Mouse (Mus musculus) neural tube, embryonic 11.5 days (tissue): Measurements from ENCODE around the gene Sorbs2. TPM values are rescaled to one million over a fixed set of nuclear protein-coding genes. Genes with fewer than 3 reads are reported as not detected.

Source experiments
- ATAC-seq: fragments of 200-750 bp; cut with Nextera tagmentation; 2 replicates; pipeline ENCODE4 v1.8.0; 2017; ENCODE audit warnings: moderate number of reproducible peaks, mild to moderate bottlenecking, moderate TSS enrichment, moderate library complexity; ENCODE audit not compliant: insufficient read depth, low FRiP score, low TSS enrichment
- DNase-seq: peaks from one replicate; pipeline ENCODE4 v3.0.0-alpha.2; 2015; ENCODE audit warnings: low spot score
- H3K27ac ChIP-seq: fragments of 300-500 bp; sonication (generic); 2 replicates; pipeline ENCODE4 v1.5.1; 2014; ENCODE audit warnings: low read depth, mild to moderate bottlenecking, low read length
- H3K27me3 ChIP-seq: fragments of 300-500 bp; sonication (generic); 2 replicates; pipeline ENCODE4 v1.6.1; 2014; ENCODE audit warnings: mild to moderate bottlenecking, low read length, mixed read lengths; ENCODE audit not compliant: control insufficient read depth, insufficient read depth
- H3K36me3 ChIP-seq: fragments of 300-500 bp; sonication (generic); 2 replicates; pipeline ENCODE4 v1.6.1; 2014; ENCODE audit warnings: mild to moderate bottlenecking, low read length, moderate library complexity, mixed read lengths; ENCODE audit not compliant: control insufficient read depth, insufficient read depth
- H3K4me1 ChIP-seq: fragments of 300-500 bp; sonication (generic); 2 replicates; pipeline ENCODE4 v1.6.1; 2014; ENCODE audit warnings: low read length, mixed read lengths; ENCODE audit not compliant: control insufficient read depth, insufficient read depth
- H3K4me2 ChIP-seq: fragments of 300-500 bp; sonication (generic); 2 replicates; pipeline ENCODE4 v1.6.1; 2014; ENCODE audit warnings: low read depth, mild to moderate bottlenecking, moderate library complexity
- H3K4me3 ChIP-seq: fragments of 300-500 bp; sonication (generic); 2 replicates; pipeline ENCODE4 v1.5.1; 2014; ENCODE audit warnings: low read depth, low read length
- H3K9ac ChIP-seq: fragments of 300-500 bp; sonication (generic); 2 replicates; pipeline ENCODE4 v1.6.1; 2014; ENCODE audit warnings: mild to moderate bottlenecking, low read length
- H3K9me3 ChIP-seq: fragments of 300-500 bp; sonication (generic); 2 replicates; pipeline ENCODE4 v1.6.1; 2016; ENCODE audit warnings: low read length; ENCODE audit not compliant: control insufficient read depth
- WGBS: fragments of 180-500 bp; shearing (Covaris S2); extraction: QIAGEN DNeasy Blood & Tissue Kit; methylation state at CpG from one replicate; pipeline ENCODE4 v1.1.7; 2014; 5-methylcytosine and 5-hydroxymethylcytosine counted together
- polyA plus RNA-seq: library from polyadenylated mRNA; unstranded; fragments of >200 nt; fragmentation: Nextera tagmentation; extraction: Ambion mirVana; gene quantifications from 2 replicates; pipeline ENCODE4 v1.2.1, GENCODE M21; 2014

Gene Sorbs2
- polyA plus RNA-seq, 1 experiment from 2014 or later = 40.9 TPM

DNA sequence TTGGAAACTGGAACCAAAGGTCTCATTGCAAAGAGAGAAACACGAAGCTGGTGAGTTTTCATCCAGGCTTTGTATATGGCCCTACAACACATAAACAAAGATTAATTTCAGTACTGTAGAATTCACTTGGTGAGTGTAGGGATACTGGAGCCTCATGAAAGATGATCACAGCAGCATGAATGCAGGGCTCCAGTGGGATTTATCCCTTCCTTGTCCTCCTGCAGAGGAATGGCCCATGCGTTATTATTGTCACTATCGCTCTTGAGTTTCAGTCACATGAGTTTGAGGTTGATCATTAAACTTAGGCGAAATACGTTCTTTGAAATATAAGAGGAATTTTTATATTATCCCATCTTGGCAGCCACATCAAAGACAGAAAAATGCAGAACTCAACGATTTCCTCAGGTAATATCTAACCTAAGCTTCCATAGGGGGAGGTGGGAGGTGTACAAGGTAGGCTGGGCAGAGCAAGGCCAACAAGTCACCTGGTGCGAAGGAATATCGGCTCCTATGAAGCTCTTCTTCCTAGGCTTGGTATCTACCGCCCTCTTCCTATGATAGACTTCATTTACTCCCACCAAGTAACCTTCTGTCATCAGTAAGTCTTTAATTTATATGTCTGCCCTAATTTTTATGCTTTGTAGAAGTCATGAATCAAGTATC is 76.9 kb downstream of the Sorbs2 start:
- H3K4me2 ChIP-seq = no peak overlapping the region
- no peak overlapping the region for H3K27ac ChIP-seq
- H3K27me3 ChIP-seq = no peaks in the 10 kb centered on the region
- DNase-seq (no peak), ATAC-seq (no peak)
- no peaks in the 10 kb centered on the region for H3K9me3 ChIP-seq
- H3K4me1 ChIP-seq = no peaks in the 10 kb centered on the region
- 91% methylated on average over 9 of the region's 9 CpGs for WGBS
- no peak overlapping the region for H3K9ac ChIP-seq
- H3K36me3 ChIP-seq = no peaks in the 10 kb centered on the region
- H3K4me3 ChIP-seq = no peak overlapping the region

DNA sequence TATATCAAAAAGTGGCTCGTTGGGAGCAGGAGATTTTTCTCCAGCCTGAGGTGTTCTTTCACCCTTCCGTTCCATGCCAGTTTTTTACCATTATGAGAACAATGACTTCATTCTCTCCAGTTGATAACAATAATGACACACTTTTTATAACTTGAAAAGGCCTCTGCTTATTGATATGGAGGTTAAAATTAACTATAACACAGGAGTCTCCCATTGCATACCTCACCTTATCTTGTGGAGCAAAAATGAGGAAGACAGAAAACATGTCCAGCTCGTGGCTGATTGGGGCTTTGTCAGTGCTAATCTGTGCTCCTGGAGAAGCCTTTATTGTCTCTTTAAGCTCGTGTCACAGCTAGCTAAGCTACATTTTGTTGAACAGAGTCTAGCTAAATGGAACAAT is 77.6 kb downstream of the Sorbs2 start:
- no peak overlapping the region for H3K4me3 ChIP-seq
- no peak overlapping the region for H3K27ac ChIP-seq
- ATAC-seq (no peak), DNase-seq (no peak)
- H3K9ac ChIP-seq = no peak overlapping the region
- 74% methylated on average over 4 of the region's 4 CpGs for WGBS
- no peaks in the 10 kb centered on the region for H3K36me3 ChIP-seq
- no peaks in the 10 kb centered on the region for H3K9me3 ChIP-seq
- no peaks in the 10 kb centered on the region for H3K27me3 ChIP-seq
- no peak overlapping the region for H3K4me2 ChIP-seq
- no peaks in the 10 kb centered on the region for H3K4me1 ChIP-seq

DNA sequence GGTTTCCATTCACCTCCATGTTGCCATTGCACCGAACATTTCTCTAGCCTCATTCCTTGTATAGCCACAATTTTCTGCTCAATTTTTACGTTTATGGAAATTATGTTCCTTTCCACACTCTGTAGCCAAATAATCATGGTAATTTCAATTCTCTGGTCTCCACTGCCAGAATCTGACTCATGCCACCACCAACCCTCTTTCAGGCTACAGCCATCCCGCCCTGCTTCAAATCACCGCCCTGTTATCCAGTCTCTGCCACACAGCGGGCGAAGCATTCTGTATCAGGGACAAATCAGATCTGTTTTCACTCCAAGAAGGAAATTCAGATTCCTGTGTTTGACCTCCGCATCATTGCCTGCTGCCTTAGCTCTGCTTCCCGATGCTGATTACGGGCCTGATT is 79.4 kb downstream of the Sorbs2 start:
- Histone ChIP-seq H3K36me3 (no peaks in the 10 kb centered on the region), H3K9me3 (no peaks in the 10 kb centered on the region), H3K9ac (no peak overlapping the region), H3K4me3 (no peak overlapping the region), H3K4me2 (no peak overlapping the region), H3K27me3 (no peaks in the 10 kb centered on the region), H3K4me1 (no peaks in the 10 kb centered on the region), H3K27ac (no peak overlapping the region)
- no peak for DNase-seq
- no peak for ATAC-seq
- 96% methylated on average over 9 of the region's 9 CpGs for WGBS

DNA sequence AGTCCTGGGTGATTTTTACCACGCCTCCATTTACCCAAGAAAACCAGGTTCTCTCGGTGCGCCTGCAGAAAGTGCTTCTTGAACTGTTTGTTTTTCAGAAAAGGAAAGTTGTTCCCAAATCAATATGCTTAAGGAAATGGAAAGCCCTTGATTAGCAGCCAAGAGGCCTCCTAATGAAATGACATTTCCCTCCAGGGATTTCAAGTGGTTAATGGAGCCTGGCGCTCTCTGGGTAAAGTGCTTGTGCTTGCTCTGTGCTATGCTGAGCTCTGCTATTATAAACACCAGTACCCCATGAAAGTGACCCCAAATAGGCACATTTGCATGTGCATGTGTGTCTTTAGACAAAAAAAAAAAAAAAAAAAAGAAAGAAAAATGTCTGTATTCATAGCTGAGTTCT is 84.3 kb downstream of the Sorbs2 start:
- Histone ChIP-seq H3K36me3 (no peaks in the 10 kb centered on the region), H3K27me3 (no peaks in the 10 kb centered on the region), H3K4me2 (no peak overlapping the region), H3K4me3 (no peak overlapping the region), H3K27ac (no peak overlapping the region), H3K9me3 (no peaks in the 10 kb centered on the region), H3K9ac (no peak overlapping the region), H3K4me1 (no peaks in the 10 kb centered on the region)
- DNase-seq (no peak), ATAC-seq (no peak)
- 89% methylated on average over 4 of the region's 4 CpGs for whole genome bisulfite sequencing

DNA sequence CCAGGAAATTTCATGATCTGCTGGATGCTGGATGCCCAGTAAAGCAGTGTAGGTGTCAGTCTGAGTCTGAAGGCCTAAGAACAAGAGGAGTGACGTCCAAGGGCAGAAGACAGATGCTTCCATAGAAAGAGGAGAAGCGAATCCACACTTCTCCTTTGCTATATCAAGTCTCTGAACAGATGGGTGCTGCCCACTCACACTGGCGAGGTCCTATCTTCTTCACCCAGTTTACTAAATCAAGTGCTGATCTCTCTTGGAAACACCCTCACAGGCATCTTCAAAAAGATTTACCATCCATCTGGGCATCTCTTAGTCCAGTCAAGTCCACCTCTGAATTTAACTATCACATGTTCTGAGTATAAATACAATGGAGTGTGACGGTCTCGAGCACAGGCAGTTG is 86.1 kb downstream of the Sorbs2 start:
- Histone ChIP-seq H3K9me3 (no peaks in the 10 kb centered on the region), H3K36me3 (no peaks in the 10 kb centered on the region), H3K27ac (no peak overlapping the region), H3K27me3 (no peaks in the 10 kb centered on the region), H3K9ac (no peak overlapping the region), H3K4me2 (no peak overlapping the region), H3K4me3 (no peak overlapping the region), H3K4me1 (no peaks in the 10 kb centered on the region)
- 83% methylated on average over 5 of the region's 5 CpGs for WGBS
- ATAC-seq (no peak), DNase-seq (no peak)

DNA sequence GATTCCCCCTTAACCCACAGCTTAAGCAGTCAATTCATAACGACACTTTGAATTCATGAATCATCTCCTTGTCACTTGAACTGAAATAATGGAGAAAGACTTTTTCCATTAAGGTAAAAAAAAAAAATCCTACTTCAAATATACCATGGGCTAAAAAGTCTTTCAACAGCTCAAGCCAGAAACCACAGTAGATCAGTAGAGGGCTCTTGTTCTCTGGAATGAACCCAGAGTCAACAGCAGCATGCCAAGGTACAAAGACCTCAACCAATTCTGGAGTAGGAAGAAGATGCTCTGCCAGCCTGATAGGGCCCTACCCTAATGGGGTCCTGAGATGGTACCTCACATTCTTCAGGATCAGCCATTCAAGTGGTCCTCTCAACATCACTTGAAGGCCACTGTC is 88.4 kb downstream of the Sorbs2 start:
- no peak for DNase-seq
- Histone ChIP-seq H3K4me2 (no peak overlapping the region), H3K9ac (no peak overlapping the region), H3K4me1 (no peaks in the 10 kb centered on the region), H3K27me3 (no peaks in the 10 kb centered on the region), H3K36me3 (no peaks in the 10 kb centered on the region), H3K4me3 (no peak overlapping the region), H3K9me3 (no peaks in the 10 kb centered on the region), H3K27ac (no peak overlapping the region)
- no peak for ATAC-seq
- 91% methylated on average over 1 of the region's 1 CpGs for WGBS

DNA sequence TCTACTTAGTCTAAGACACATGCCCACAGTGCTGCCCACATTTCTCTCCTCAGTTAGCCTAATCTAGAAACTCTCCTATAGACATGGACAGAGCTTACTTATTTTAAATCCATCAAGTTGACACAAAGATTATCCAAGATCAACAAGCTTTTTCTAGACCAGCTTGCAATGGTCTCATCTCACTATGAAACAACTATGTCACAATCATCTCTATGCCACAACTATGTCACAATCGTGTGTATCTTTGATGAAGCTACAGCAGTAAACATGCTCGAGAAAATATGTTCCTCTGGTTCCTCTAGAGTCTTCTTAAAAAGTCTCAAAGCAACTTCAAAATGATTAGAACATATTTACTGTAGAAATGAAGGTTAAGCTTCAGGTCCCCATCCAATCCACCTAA is 89.0 kb downstream of the Sorbs2 start:
- no peak for DNase-seq
- ATAC-seq = no peak
- WGBS = 86% methylated on average over 2 of the region's 2 CpGs
- Histone ChIP-seq H3K9ac (no peak overlapping the region), H3K4me2 (no peak overlapping the region), H3K27ac (no peak overlapping the region), H3K4me1 (no peaks in the 10 kb centered on the region), H3K9me3 (no peaks in the 10 kb centered on the region), H3K4me3 (no peak overlapping the region), H3K36me3 (no peaks in the 10 kb centered on the region), H3K27me3 (no peaks in the 10 kb centered on the region)

DNA sequence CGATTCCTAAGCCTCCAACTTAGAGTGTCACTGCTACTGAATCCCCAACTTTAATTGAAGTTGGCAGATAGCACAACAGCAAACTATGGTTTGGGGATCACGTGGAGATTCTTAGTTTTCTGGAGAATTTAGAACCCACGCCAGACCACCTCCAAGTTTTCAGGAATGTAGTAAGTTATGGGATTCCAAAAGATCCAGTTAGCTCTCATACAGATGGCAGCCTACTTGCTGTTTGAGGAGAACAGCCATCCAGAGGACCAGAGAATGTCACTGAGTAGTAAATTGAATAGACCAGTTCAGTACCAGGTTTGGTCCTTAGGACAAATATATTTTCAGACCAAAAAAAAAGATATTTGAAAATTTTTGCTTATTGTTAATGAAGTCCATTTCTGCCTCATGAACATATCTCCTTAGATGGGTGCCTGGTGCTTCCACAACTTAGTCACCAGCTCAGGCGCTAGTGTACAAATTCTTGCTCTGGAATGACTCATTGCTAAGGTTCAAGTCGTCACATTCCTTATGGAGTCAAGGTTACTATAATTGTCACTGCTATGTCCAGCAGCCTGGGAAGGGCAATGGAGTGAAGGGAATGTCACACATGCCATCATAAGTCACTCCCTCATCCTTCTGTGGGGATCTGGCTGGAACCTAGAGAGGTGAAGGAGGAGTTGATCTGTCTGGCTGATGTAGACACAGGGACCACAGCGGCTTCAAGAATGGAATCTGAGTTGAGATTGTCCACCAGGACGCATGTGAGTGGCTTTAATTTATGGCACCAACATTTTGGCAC is 90.2 kb downstream of the Sorbs2 start:
- H3K27ac ChIP-seq = no peak overlapping the region
- no peaks in the 10 kb centered on the region for H3K9me3 ChIP-seq
- H3K36me3 ChIP-seq = no peaks in the 10 kb centered on the region
- H3K27me3 ChIP-seq = no peaks in the 10 kb centered on the region
- H3K4me3 ChIP-seq = no peak overlapping the region
- no peak overlapping the region for H3K4me2 ChIP-seq
- no peak for ATAC-seq
- no peaks in the 10 kb centered on the region for H3K4me1 ChIP-seq
- DNase-seq = no peak
- 88% methylated on average over 7 of the region's 7 CpGs for WGBS
- no peak overlapping the region for H3K9ac ChIP-seq

DNA sequence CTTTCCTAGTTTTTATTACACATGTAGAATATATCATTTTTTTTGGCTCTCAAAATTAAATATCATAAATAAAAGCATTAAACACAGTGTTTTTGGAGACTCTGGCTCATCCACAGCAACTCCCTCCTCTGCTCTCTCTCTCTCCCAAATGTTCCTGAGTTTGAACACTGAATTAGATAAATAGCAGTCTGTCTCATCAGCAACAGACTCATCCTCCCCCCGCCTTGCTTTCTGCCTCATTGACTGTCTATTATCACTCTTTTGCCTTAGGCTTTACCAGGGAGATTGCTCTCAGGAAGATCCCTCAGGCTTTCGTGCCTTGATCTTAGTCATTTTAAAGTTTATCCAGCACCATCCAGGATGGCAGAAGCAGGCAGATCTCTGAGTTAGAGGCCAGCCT is 91.3 kb downstream of the Sorbs2 start:
- WGBS = 70% methylated on average over 2 of the region's 2 CpGs
- DNase-seq (no peak), ATAC-seq (no peak)
- Histone ChIP-seq H3K27ac (no peak overlapping the region), H3K4me1 (no peaks in the 10 kb centered on the region), H3K9me3 (no peaks in the 10 kb centered on the region), H3K4me2 (no peak overlapping the region), H3K4me3 (no peak overlapping the region), H3K36me3 (no peaks in the 10 kb centered on the region), H3K9ac (no peak overlapping the region), H3K27me3 (no peaks in the 10 kb centered on the region)
